Mouse (Mus musculus): ENCODE results near the gene Igsf9.

- no peak for TF ChIP-seq POLR2A (IDR thresholded peaks at IDR 0.05; ENCODE audit: low read depth, low read length)
- TF ChIP-seq CTCF (IDR thresholded peaks at IDR 0.05; ENCODE audit: borderline replicate concordance, insufficient read depth, low read length): no peak
These were observed 51.0 kb downstream of the Igsf9 start for GRCm38 (mm10) chr1:172532551-172532950.

All from embryonic fibroblast, embryonic 13.5 days (primary cell).